Mouse (Mus musculus) testis, adult 2 months (tissue): Measurements from ENCODE around the gene Eif2d.

Experiments used
- CTCF ChIP-seq: fragments of 200-500 bp; IDR thresholded peaks from 2 replicates; pipeline ENCODE4 v1.5.1; 2012; ENCODE audit warnings: low read depth, mild to moderate bottlenecking, inconsistent platforms, low read length, moderate library complexity; ENCODE audit not compliant: control insufficient read depth, insufficient read depth, insufficient replicate concordance
- POLR2A ChIP-seq: fragments of 200-500 bp; IDR thresholded peaks from 2 replicates; pipeline ENCODE4 v1.6.1; 2012; ENCODE audit warnings: low read depth, mild to moderate bottlenecking, inconsistent platforms, low read length, moderate library complexity; ENCODE audit not compliant: control insufficient read depth

DNA sequence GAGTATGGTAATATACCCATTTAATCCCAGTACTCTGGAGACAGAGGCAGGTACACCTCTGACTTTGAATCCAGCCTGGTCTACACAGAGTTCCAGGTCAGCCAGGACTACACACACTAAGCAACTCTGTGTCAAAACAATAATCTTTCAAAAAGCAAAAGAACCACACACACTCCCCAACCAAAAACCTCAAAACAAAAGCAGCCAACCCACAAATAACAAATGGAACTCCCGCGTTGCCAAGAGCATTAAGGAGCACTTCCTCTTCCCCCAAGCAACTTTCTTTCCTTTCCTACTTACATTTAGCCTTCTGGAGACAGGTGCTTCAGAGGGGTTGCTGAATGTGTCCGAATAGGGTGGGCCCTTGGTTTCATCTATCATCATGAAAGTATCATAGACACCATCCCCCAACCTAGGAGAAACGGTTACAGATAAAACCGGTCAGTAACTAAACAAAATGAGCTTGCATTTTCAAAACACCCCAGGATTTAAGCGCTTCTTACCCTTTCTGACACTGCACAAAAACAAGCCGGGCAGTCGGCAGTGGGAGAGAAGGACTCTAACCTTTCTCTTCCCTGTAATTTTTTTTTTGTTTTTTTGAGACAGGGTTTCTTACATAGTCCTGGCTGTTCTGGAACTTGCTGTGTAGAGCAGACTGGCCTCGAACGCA, 16.9 kb upstream of the Eif2d start:
- TF ChIP-seq POLR2A: no peak
- TF ChIP-seq CTCF: no peak
